Mouse (Mus musculus) testis, postnatal 14 days (tissue): ENCODE data around the gene Agpat1.

Experiments used
- DNase-seq: peaks from one replicate; pipeline ENCODE4 v3.0.0; 2021; ENCODE audit warnings: low spot score

The Agpat1 gene

GRCm38 (mm10) chr17:34586796-34587422 lies 17.2 kb upstream of the Agpat1 start:
- DNase-seq = peak; percentile 88

DNA sequence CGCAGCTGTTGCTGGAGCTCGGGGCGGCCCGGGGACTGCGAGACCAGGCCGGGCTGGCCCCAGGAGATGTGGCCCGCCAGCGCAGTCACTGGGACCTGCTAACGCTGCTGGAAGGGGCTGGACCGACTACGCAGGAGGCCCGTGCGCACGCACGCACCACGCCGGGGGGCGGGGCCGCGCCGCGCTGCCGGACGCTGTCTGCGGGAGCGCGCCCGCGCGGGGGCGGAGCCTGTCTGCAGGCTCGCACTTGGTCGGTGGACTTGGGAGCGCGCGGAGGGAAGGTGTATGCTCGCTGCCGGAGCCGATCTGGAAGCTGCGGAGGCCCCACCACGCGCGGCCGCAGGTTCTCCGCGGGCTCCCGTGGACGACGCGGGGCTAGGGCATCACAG lies 16.6 kb upstream of the Agpat1 start:
- DNase-seq = peak; percentile 94

GRCm38 (mm10) chr17:34587814-34588213 lies 16.2 kb upstream of the Agpat1 start:
- DNase-seq = no peak

DNA sequence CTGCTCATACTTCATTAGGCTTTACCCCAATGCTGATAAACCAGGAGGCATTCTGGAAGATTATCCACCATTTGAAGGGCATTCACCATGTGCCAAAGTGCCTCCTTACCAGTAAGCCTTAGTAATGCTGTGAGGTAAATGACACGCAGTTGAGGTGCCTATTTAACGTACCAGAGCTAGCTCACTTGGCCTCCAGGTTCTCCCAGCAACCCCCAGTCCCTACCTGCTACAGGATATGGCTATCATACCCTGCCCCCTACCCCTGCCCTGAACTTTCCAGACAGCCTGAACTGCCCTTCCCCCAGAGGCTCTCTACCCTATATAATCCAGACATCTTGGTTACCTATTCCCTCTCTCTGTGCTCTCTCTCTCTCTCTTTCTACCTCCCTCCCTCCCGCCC lies 15.3 kb upstream of the Agpat1 start:
- no peak for DNase-seq

DNA sequence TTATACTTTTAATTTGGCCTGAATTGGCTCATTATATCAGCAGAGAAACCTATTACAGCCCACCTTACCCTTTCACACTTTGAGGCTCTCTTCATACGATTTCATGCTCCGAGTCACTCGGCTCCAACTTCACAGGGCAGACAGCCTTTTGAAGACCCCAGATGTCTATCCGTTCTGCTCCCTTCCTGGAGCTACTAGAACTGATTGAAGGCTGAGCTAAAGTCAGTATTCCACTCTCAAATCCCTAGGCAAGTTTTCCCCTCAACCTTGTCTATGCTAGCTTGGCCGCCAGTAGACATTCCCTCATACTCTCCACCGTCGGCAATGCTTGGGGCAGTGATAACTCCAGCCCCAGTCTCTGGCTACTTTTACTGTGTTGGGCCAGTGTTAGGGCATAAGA lies 14.9 kb upstream of the Agpat1 start:
- no peak for DNase-seq

DNA sequence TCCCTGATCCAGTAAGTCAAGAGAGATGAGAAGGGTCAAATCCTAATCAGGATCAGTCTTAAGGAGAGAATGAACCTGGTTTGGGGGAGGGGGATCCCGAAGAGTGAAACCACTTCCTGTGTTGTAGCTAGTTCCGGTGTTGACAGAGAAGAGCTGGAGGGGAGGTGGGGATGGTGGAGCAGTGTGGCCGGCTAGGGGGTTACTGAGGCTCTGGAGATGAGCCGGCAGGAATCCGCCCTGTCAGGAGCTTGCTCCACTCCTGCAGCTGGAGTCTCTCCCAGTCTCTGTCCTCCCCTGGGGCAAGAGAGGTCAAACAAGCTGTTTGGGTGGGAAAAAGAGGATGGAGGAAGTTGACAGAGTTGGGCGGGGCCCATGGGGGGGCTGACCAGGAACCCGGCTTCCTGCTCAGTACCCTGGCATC lies 14.4 kb upstream of the Agpat1 start, which contains the start of gene Gpsm3:
Gpsm3 (plus strand) TSS at position 126 of the 421 bp plus-strand sequence.
- DNase-seq = peak; percentile 66

- no peak for DNase-seq
Measured at GRCm38 (mm10) chr17:34590154-34590987, 13.7 kb upstream of the Agpat1 start.

- DNase-seq = no peak
Measured at GRCm38 (mm10) chr17:34591029-34591993, 12.8 kb upstream of the Agpat1 start, which contains the start of gene Pbx2. Gene Pbx2 (plus strand): TSS chr17:34591266.

DNA sequence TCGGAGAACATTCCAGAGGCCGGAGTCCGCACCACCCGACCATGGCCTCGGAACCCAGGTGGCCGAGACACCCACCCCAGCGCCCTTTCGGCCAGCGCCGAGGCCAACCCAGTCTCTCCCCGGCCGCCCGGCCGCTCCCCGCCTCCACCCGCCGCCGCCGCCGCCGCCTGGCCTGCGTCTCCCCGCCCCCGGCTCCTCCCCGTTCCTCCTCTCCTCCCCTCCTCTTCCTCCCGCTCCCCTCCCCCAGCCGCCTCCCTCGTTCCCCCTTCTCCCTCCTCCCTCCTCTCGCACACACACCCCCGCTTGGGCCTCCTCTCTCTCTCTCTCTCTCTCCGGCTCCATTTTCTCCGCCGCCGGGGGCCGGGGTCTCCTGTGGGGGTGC lies 12.1 kb upstream of the Agpat1 start:
- DNase-seq = peak; percentile 88

GRCm38 (mm10) chr17:34592581-34593549 lies 11.2 kb upstream of the Agpat1 start:
- DNase-seq = peak; percentile 65

DNA sequence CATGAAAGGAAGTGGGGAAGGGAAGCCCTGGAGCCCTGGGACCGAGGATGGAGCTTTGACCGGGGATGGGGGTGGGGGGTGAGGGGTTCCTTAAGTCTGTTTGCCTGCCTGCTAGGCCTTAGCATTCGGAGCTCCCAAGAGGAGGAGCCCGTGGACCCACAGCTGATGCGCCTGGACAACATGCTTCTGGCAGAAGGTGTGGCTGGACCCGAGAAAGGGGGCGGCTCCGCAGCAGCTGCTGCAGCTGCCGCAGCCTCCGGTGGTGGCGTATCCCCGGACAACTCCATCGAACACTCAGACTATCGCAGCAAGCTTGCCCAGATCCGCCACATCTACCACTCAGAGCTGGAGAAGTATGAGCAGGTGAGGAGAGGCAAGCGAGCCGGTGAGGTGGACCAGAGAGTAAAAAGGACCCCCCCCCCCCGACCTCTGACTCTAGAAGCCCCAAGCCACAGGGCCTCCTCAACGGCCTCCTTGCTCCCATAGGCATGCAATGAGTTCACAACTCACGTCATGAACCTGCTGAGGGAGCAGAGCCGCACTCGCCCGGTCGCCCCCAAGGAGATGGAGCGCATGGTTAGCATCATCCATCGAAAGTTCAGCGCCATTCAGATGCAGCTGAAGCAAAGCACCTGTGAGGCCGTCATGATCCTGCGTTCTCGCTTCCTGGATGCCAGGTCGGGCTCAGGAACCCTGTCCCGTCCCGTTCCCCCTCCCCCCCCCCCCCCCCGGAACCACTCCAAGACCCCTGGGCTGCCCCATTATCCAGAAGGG lies 10.1 kb upstream of the Agpat1 start:
- no peak for DNase-seq

- DNase-seq = no peak
Measured at GRCm38 (mm10) chr17:34596098-34596497, 8.0 kb upstream of the Agpat1 start.

GRCm38 (mm10) chr17:34597566-34598095 lies 6.4 kb upstream of the Agpat1 start, which contains the start of gene Ager:
Gene Ager (plus strand): TSS chr17:34597862.
- DNase-seq = no peak

- no peak for DNase-seq
Measured at GRCm38 (mm10) chr17:34599891-34600290, 4.2 kb upstream of the Agpat1 start.

- no peak for DNase-seq
Measured at GRCm38 (mm10) chr17:34601796-34602195, 2.3 kb upstream of the Agpat1 start.

GRCm38 (mm10) chr17:34603375-34604060 lies 544 bp upstream of the Agpat1 start, which contains the start of gene Rnf5:
Gene Rnf5 (minus strand): TSS chr17:34603690.
- peak; percentile 99 for DNase-seq

DNA sequence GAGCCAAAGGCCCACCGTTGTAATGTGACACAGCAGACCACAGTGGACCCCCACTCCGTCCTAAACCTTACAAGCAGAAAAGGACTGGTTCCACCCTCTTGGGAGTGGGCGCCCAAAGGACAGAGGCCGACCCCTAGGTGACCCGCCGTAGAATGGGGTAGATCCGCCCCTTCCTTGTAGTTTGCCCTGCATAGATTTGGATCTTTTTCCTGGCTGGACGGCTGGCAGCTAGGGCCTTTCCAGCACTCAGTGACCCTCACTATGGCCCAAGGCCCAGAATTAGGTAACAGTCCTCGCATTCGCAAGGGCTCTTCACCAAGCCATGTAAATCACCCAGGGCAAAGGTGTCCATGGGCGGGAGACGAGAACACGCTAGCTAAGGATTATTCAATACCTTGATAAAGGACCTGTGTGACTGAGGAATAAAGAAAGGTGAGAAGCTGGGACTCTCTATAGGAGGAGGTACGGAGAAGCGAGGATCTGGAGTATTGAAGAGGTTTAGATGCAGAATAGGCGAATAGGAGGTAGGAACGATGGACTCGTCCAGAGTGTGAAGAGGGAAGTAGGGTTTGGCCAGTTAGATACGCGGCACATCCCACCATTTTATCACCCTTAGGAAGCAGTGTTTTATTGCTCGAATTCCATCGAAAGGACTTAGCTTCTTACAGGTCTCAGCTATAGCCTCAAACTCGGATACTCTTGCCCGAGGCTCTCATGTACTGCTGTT lies 612 bp downstream of the Agpat1 start:
- DNase-seq = peak; percentile 67

- peak; percentile 98 for DNase-seq
Measured at GRCm38 (mm10) chr17:34605609-34606008, 1.5 kb downstream of the Agpat1 start.
